Mouse (Mus musculus): ENCODE measurements around the gene Mrc1.
"Not testable (repeated sequence)": the region's sequence is repeated elsewhere in the genome, so short reads cannot be mapped to it uniquely, and the experiment has no call there.

Mrc1 gene

DNA sequence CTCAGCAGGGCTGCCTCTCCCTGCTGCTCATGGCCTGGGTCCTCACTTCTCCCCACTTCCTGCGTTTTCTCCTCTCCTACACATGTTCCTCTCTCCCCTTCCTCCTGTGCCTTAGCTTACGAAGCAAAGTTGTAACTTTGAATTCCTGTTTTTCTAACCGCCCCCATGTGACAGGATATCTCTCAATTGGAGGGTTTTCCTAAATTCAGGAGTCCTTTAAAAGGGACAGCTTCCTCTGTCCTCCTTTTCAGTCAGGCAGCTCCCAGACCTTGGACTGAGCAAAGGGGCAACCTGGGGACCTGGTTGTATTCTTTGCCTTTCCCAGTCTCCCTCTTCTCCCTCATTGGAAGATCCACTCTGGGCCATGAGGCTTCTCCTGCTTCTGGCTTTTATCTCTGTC is at the start of gene Mrc1:
Mrc1 (plus strand) TSS at position 244 of the 400 bp plus-strand sequence.
- no peak for DNase-seq (ENCODE audit: low read depth, low spot score)

DNA sequence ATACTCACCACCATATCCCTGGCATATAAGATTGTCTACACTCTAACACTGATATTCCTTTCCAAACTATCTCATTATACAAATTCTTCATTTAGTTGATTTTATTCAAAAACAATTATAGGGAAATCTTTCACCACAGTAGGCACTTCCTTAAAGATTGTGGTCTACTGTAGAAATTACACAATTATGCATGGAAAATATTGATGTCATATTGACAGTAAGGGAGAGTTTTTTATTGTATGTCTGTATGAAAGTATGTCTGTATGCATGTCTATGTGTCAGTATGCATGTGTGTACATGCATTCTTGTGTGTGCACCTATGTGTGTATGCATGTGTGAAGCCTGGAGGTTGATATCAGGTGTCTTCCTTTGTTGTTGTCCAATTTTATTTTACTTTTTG is 44.8 kb upstream of the Mrc1 start:
- no peak for DNase-seq (ENCODE audit: low read depth, low spot score)

DNA sequence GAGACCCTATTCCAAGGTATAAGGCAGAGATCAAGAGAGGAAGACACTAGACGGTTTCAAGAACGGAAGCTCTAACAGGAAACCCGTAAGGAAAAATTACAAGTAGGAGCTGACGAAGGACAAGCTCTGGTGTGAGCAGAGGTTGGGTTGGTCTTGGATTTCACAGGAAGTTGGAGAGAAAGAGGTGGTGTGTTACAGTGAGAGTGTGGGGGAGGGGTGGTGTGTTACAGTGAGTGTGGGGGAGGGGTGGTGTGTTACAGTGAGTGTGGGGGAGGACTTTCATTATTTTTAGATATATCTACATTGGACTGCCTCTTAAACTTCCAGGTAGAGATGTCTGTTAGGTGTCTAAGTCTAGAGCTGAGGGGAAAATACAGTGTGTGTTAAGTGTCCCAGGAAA is 38.5 kb upstream of the Mrc1 start:
- DNase-seq (ENCODE audit: low read depth, low spot score), result no peak

DNA sequence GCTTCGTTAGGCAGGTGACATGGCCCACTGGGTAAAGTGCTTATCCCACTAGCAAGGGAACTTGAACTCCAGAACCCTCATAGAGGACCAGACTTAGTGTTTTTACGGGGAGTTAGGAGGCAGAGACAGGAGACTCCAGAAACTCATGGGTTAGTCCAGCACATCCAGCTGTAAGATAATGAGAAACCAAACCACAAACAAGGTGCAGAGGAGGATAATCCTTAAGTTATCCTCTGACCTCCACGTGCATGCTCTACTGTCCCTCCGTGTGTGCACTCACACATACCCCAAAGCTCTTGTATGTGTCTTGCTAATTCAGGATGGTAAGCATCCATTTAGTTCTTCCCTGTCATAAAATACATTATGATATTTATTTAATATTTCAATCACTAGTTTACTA is 37.6 kb upstream of the Mrc1 start:
- DNase-seq (ENCODE audit: low read depth, low spot score), result no peak

DNA sequence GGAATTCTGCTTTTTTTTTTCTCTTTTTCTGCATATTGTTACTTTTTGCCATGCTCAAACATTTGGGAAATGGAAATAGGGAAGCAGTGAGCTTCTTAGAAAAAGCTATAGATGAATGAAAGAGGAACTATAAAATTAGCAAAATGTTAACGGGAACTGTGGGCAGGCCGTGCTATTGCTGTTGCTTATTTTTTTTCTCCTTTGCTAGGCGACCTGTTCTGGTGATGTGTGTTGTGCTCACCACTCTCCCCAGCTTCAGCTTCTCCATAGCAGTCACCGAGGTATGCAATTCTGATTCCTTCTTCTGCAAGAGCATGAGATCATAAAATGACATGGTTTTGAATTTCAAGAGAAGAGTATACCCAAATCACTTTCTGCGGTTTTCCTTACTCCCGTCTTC is 37.1 kb upstream of the Mrc1 start:
- DNase-seq (ENCODE audit: low read depth, low spot score), result no peak

DNA sequence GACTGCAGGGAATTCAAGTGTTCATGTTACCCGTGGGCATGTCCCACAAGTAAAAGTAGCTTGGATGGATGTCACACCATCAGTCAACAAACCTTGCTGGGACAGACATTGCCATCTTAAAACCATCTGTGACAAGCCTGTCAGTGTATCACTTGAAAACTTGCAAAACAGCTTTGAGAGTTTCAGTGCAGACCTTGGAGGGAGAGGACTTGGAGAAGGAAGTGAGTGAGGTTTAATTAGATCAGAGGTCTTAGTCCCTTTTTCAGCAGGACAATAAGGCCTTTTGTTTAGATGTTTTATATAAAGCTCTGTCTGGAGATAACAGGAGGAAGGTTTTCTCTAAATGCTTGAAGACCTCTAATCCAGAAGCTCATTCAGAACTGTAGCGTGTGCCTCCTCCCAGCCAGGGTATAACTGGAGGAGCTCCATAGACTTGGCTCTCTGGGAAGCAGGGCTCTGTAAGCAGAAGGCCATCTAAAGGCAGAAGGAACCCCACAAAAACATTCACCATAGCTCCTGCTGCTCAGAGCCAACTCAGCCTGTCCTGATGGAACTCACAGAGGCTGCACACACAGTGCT is 30.8 kb upstream of the Mrc1 start:
- not testable (repeated sequence) for DNase-seq (ENCODE audit: low read depth, low spot score)

DNA sequence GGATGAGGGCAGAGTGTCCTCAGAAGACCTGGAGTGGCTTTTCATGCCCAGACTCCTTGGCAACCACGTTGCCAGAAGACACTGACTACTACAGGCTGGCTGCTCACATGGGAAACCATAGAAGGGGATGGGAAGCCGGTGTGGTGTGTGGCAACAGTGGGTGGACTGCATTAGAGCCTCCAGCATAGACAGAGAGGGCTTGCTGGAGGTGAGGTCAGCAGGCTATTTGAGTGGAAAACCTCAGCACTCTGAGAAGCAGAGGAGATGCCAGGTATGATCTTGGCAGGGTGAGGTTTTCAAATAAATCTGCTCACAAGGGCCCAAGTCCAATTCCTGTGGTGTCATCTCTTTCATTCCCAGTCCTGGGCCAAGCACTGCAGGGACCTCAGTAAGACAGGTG is 29.6 kb upstream of the Mrc1 start:
- no peak for DNase-seq (ENCODE audit: low read depth, low spot score)

DNA sequence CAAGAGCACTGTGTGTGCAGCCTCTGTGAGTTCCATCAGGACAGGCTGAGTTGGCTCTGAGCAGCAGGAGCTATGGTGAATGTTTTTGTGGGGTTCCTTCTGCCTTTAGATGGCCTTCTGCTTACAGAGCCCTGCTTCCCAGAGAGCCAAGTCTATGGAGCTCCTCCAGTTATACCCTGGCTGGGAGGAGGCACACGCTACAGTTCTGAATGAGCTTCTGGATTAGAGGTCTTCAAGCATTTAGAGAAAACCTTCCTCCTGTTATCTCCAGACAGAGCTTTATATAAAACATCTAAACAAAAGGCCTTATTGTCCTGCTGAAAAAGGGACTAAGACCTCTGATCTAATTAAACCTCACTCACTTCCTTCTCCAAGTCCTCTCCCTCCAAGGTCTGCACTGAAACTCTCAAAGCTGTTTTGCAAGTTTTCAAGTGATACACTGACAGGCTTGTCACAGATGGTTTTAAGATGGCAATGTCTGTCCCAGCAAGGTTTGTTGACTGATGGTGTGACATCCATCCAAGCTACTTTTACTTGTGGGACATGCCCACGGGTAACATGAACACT is 28.2 kb upstream of the Mrc1 start:
- not testable (repeated sequence) for DNase-seq (ENCODE audit: low read depth, low spot score)

DNA sequence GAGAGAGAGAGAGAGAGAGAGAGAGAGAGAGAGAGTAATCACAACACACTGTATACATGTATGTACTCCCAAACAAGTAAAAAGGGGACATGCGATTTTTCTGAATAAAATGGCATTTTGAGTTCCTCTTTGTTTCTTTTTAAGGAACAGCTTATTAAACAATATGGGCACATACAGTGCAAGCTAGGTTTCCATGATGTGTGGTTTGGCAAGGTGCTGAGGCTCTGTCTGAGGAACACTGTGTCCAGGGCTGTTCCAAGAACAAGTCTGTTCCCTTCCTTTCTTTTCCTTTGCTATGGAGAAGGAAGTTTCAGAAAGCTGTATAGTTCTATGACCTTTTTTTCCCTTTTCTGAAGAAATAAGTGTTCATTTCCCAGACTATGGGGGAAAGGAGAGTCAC is 24.9 kb upstream of the Mrc1 start:
- no peak for DNase-seq (ENCODE audit: low read depth, low spot score)

DNA sequence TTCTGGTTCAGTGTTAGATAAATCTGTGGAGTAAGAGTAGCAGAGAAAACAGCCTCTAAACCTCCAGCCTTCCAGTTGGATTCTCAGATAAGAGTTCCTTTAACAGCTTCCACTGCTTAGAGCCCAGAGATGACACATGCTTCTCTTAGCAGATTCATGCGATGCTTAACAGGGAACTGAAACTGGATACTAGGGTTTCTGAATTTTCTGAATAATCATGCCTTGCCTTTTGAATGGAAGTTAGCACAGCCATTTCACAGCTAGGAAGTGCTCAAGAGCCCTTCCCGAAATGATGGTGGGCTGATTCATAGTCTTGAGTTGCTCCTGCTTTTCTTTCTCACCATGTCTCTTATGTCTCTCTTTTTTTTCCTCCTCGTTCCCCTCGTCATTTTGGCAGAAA is 22.4 kb upstream of the Mrc1 start:
- DNase-seq (ENCODE audit: low read depth, low spot score), result no peak

DNA sequence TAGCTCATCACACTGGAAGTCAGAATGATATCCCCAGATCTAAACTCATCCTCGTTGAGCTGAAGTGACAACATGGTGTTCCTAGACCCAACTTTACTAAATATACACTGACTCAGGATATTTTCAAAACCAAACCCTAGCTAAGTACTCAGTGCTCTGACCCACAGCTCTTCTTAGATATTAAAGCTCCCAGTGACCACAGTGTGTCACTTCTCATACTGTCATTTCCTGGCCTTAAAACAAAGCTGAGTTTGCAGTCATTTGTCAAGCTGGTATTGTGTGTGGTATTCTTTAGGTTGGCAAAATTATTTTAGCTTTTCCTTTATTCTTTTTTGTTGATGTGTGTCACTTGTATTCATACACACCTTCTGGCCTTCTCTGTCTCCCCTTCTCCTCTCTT is 18.5 kb upstream of the Mrc1 start:
- DNase-seq (ENCODE audit: low read depth, low spot score), result no peak

DNA sequence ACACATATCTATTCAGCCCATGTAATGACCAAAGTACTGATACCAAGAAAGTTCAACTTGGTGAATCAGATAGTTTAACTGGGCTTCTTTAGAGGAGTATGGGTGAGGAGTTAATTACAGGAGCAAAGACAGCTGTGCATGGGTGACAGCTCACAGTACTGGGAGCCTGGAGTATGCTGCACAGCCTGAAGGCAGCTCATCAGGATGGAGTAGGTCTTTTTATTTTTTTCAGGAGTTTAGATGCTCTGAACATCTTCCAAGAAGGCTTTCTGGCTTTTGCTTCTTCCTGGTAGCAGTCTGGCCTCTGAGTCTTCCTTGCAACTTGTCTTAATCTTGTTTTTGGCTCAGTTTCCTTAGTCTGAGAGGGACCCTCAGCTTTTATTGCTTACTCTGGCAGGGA is 17.6 kb upstream of the Mrc1 start:
- DNase-seq (ENCODE audit: low read depth, low spot score), result no peak

DNA sequence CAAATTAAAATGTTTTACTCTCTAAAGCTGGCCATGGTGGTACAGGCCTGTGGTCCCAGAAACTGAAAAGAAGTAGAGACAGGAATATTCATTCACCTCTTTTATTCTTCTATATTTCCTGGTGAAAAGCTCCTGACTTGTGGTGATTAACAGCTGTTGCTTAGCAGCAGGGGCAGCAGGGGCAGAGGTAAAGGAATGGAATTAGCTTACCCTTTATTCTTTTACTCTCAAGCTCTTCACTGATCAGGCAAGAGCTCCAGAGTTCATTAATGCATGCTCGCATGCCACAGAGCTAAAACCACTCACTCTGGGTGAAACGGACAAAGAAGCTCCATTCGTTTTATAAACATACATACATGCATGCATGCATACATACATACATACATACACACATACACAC is 14.4 kb upstream of the Mrc1 start:
- no peak for DNase-seq (ENCODE audit: low read depth, low spot score)

DNA sequence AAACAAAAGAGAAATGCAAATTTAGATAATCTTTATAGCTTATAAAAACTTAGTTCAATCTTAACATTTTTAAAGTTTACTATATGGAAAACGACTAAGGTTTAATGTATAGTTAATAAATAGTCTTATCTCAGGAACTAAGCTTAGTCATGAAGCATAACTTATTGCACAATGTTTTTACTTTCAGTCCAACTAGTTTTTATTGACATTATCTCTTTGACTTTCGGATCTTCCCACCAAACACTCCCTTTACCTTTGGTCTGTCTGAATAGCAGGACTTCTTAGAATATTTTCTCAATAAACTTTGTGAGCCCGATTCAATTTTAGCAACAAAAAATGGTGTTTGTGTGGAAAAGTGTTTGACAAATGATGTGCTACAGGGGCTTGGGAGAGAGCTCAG is 12.5 kb upstream of the Mrc1 start:
- no peak for DNase-seq (ENCODE audit: low read depth, low spot score)

DNA sequence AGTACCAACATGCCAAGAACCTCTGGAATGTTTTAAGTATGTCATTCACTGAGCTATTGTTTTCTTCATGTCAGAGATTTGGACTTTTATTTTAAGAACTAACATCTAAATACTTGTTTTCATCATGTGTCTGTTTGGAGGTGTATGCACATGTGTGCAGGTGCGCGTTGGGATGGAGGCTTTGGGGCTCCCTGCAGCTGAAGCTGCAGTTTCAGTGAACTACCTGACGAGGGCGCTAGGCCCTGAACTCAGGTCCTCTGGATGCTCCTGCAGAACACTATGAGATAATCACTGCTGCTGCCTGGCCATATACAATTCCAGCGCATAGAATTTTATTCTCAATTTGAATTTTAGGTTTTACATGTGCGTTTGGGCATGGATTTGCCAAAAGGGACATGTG is 11.1 kb upstream of the Mrc1 start:
- DNase-seq (ENCODE audit: low read depth, low spot score), result no peak

DNA sequence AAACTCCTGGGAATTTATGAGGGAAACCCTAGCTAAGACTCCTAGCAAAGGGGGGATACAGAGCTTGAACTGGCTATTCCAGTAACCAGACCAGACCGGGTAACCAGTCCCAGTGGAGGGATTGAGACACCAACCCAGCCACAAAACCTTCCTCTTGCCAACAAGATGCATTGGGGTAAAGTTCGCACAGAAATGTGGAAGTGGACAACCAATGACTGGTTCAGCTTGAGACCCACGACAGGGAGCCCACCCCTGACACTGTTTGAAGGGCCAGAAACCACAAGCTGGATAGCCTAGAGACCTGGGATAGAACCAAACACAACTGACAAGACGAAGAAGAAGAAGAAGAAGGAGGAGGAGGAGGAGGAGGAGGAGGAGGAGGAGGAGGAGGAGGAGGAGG is 4.8 kb upstream of the Mrc1 start:
- DNase-seq (ENCODE audit: low read depth, low spot score), result no peak

DNA sequence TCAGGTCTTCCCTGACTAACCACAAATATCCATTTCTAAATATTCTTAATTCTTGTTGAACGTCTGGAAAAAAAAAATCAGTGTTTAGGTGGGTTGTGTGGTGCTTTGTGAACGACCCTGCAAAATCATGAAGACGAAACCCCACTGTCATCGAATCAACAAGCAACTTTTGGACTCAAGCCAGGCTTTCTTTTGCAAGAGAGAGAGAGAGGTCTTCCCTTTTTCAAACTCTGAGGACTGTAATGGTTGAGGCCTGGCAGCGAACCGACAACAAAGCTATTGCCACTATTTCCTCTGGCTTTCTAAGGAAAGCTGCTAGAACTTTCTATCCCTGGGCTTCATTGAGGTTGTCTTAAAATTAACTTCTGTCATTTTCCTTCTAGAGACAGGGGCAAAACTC is 697 bp upstream of the Mrc1 start:
- no peak for DNase-seq (ENCODE audit: low read depth, low spot score)

DNA sequence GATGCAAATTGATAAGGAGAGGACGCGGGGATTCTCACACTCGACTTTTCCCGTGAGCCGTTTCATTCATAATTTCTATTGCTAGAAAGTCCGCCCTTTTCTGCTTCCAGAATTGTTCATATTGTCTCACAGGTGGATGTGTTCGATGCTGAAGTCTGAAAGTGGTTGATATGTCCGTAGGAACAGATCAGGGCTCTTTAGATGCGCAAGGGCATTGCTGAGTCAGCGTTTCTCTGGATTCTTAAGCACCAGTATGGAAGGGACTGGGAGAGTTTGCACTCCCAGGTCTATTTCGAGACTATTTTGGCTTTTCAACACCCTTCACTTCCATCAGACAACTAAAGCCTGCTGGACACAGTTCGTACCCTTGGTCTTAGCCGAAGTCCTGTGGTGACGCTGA is 787 bp downstream of the Mrc1 start:
- DNase-seq (ENCODE audit: low read depth, low spot score), result no peak

DNA sequence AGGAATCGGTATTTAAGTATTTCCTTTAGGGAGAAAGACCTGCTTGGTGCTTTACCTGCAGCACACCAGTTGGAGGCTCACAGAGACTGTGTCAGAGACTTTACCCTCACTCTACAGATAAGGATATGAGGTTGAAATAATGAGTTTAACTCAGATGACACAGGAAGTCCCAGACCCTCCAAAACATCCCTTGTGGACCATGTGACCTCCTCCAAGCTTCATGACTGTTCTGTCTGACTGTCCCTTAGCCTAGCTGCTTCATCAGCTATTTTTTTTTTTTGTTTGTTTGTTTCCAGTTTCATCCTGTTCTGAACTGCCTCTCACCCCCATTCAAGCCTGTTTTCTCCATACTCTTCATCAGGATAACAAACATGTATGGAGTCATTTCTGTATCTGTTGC is 3.7 kb downstream of the Mrc1 start:
- DNase-seq (ENCODE audit: low read depth, low spot score), result no peak

DNA sequence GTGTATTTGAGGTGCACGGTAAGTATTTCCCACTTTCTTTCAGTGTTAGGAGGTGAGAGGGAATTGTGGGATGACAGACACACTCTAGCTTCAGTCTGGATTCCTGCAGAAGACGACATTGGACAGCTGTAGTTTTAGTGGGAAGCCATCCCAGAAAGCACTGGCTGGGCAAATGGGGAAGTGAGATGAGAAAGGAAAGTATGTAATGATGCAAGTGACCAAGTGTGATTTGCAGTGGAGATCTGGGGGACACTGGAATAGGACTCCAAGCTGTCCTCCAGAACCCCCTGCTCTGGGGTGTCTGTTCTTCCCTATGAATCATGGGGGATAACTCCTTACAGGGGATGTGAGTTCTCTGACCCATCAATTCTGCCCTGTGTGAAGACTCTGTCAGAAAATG is 4.8 kb downstream of the Mrc1 start:
- DNase-seq (ENCODE audit: low read depth, low spot score), result no peak

DNA sequence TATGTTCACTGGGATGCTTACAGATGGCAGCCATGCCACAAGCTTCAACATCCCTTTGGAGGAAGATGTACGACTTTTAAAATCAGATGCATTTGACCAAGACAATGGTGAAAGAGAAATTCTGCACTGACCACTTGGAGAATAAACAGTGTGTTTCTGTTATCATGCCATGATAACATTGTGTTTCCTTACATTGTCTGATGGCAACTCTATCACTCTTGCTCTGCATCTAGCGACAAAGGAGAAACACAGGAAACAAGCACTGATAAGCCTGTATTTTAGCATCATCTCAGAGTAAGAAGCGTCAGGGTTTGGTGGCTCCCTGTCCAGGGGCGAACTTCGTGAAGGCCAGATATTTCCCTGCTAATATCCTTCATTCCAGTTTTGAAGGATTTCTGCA is 6.1 kb downstream of the Mrc1 start:
- no peak for DNase-seq (ENCODE audit: low read depth, low spot score)

DNA sequence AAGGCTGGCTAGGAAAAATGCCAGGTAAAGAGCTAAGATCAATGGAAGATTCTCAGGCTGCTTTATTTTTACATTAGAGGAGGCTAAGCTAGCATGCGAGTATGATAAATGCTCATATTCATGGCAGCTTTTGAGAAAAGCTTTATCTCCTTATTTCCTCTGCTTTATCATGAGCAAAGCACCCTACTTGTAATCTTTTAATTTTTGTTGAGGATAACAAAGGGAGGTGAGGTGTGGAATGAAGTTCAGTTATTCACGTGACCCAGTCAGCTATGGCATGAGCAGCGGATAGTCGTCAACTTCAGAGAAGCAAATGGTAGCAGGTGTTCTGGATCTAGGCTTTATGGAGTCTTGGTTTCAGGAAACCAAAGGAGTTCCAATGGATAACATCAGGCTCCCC is 7.7 kb downstream of the Mrc1 start:
- no peak for DNase-seq (ENCODE audit: low read depth, low spot score)

DNA sequence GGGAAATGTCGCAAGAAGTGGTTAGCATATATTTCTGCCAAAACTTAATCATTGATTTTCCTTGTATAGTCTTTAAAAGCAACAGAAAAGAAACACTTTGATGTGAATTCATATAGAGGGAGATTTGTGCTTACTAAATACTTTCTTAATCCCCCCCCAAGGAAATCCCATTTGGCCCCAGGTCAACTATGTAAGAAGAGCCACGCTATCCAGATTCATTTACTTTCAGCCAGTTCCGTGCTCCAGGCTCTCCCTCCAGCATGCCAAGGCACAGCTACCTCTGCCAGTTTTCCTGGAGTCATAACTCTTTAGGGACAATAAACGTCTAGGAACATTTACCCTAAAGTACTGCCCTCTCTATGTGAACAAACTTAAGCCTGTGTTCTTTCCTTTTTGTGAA is 8.5 kb downstream of the Mrc1 start:
- DNase-seq (ENCODE audit: low read depth, low spot score), result no peak

DNA sequence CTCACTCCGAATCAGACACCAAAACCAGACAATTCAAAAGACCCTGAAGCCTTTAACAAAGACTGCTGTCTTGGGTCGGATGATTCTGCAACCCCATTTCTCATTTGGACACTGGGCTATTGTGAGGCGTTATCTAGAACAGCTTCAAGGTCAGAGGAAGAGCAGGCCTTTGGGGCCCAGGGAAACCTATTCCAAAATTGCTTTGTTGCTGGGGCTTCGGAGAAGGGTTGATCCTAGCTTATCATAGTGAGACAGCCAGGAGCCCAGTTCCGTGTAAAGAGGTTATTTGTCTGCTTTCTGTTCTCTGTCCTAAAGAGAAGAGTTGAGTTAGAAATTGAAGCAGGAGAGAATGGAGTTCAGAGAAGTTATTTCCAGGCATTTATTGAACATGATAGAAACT is 10.0 kb downstream of the Mrc1 start:
- DNase-seq (ENCODE audit: low read depth, low spot score), result no peak

Data from c-Kit-negative CD71-positive TER-119-positive erythroid progenitor cells, embryonic 14.5 days (primary cell).